Mouse (Mus musculus) cerebellum, adult 2 months (tissue): ENCODE data around the gene Tpst2. TPM values are rescaled to one million over a fixed set of nuclear protein-coding genes. Genes with fewer than 3 reads are reported as not detected.
A peak's percentile ranks its signal among the peaks of the same experiment; 100 is the strongest.
"Not testable (repeated sequence)": the region's sequence is repeated elsewhere in the genome, so short reads cannot be mapped to it uniquely, and the experiment has no call there.

Experiments used
- DNase-seq, 2 experiments: peaks; one replicate each; pipeline ENCODE4 v3.0.0; 2021
- H3K27ac ChIP-seq: fragments of 200-500 bp; 2 replicates; pipeline ENCODE4 v1.5.1; 2012; ENCODE audit warnings: low read length, control low read depth, inconsistent platforms; ENCODE audit not compliant: insufficient read depth
- H3K27me3 ChIP-seq: fragments of 200-500 bp; 2 replicates; pipeline ENCODE4 v1.6.1; 2012; ENCODE audit warnings: inconsistent platforms, mild to moderate bottlenecking, low read length, moderate library complexity; ENCODE audit not compliant: control insufficient read depth, insufficient read depth
- H3K4me1 ChIP-seq: fragments of 200-500 bp; 2 replicates; pipeline ENCODE4 v1.6.1; 2011; ENCODE audit warnings: low read length; ENCODE audit not compliant: control insufficient read depth, insufficient read depth
- H3K4me3 ChIP-seq: fragments of 200-500 bp; replicated peaks from 2 replicates; pipeline ENCODE3; 2011; ENCODE audit warnings: mild to moderate bottlenecking, low read depth, low read length, control low read depth; ENCODE audit not compliant: insufficient read depth
- CTCF ChIP-seq: fragments of 200-500 bp; IDR thresholded peaks from 2 replicates; pipeline ENCODE4 v1.5.1; 2011; ENCODE audit warnings: low read depth, mild to moderate bottlenecking, control low read depth, low read length, moderate library complexity, borderline replicate concordance; ENCODE audit not compliant: insufficient read depth
- POLR2A ChIP-seq: fragments of 200-500 bp; IDR thresholded peaks from 2 replicates; pipeline ENCODE4 v1.6.1; 2011; ENCODE audit warnings: low read length, control low read depth, borderline replicate concordance; ENCODE audit not compliant: insufficient read depth
- WGBS: fragments of 180-500 bp; shearing (Covaris S2); methylation state at CpG from one replicate; pipeline ENCODE4 v1.1.7; 2018; 5-methylcytosine and 5-hydroxymethylcytosine counted together
- polyA plus RNA-seq: library from polyadenylated mRNA; depleted of rRNA; stranded (reverse); fragments of >200 nt; gene quantifications from 2 replicates; pipeline ENCODE4 v1.2.3, GENCODE M21; 2012

The Tpst2 gene
- polyA plus RNA-seq, 1 experiment: 30.3 TPM

- no peaks in the 10 kb centered on the region for H3K4me1 ChIP-seq
- no peaks in the 10 kb centered on the region for H3K27me3 ChIP-seq
- H3K27ac ChIP-seq: no peak overlapping the region
- TF ChIP-seq CTCF (no peak), POLR2A (no peak)
- no peak for DNase-seq
- no peak overlapping the region for H3K4me3 ChIP-seq
- WGBS: 55% methylated on average over 11 of the region's 11 CpGs
These were observed 36.9 kb downstream of the Tpst2 start for GRCm38 (mm10) chr5:112313222-112313885.

- TF ChIP-seq CTCF: no peak
- TF ChIP-seq POLR2A: no peak
- Histone ChIP-seq H3K4me1 (peaks cover 9% of the 10 kb centered on the region), H3K4me3 (no peak overlapping the region), H3K27ac (no peak overlapping the region), H3K27me3 (no peaks in the 10 kb centered on the region)
- DNase-seq: no peak
- WGBS: 68% methylated on average over 5 of the region's 5 CpGs
These were observed 40.0 kb downstream of the Tpst2 start for GRCm38 (mm10) chr5:112316468-112316867.

GRCm38 (mm10) chr5:112317328-112317727, 40.8 kb downstream of the Tpst2 start:
- no peak for TF ChIP-seq CTCF
- no peak for TF ChIP-seq POLR2A
- DNase-seq: no peak
- Histone ChIP-seq H3K27me3 (no peaks in the 10 kb centered on the region), H3K4me3 (no peak overlapping the region), H3K4me1 (peaks cover 11% of the 10 kb centered on the region), H3K27ac (no peak overlapping the region)
- 25% methylated on average over 5 of the region's 5 CpGs for WGBS

- not testable (repeated sequence) for H3K27me3 ChIP-seq, DNase-seq, H3K4me3 ChIP-seq, H3K27ac ChIP-seq
- peaks cover 11% of the 10 kb centered on the region for H3K4me1 ChIP-seq
- WGBS: 77% methylated on average over 2 of the region's 2 CpGs
These were observed 42.9 kb downstream of the Tpst2 start for GRCm38 (mm10) chr5:112319343-112319742.

GRCm38 (mm10) chr5:112320379-112320778, 43.9 kb downstream of the Tpst2 start:
- Histone ChIP-seq H3K27me3 (no peaks in the 10 kb centered on the region), H3K4me1 (peaks cover 11% of the 10 kb centered on the region), H3K4me3 (no peak overlapping the region), H3K27ac (no peak overlapping the region)
- TF ChIP-seq POLR2A (no peak), CTCF (no peak)
- 56% methylated on average over 5 of the region's 5 CpGs for WGBS
- DNase-seq: no peak

GRCm38 (mm10) chr5:112320936-112321335, 44.4 kb downstream of the Tpst2 start:
- no peak for TF ChIP-seq POLR2A
- no peak for TF ChIP-seq CTCF
- no peak overlapping the region for H3K27ac ChIP-seq
- no peaks in the 10 kb centered on the region for H3K27me3 ChIP-seq
- no peak overlapping the region for H3K4me3 ChIP-seq
- peak; percentile 54 to 79 for DNase-seq
- peaks cover 11% of the 10 kb centered on the region for H3K4me1 ChIP-seq
- WGBS: 12% methylated on average over 6 of the region's 6 CpGs

- H3K27ac ChIP-seq: no peak overlapping the region
- no peak for DNase-seq
- TF ChIP-seq CTCF (no peak), POLR2A (no peak)
These were observed 44.9 kb downstream of the Tpst2 start for GRCm38 (mm10) chr5:112321376-112321775.

GRCm38 (mm10) chr5:112323246-112323645, 46.8 kb downstream of the Tpst2 start:
- no peak overlapping the region for H3K4me3 ChIP-seq
- no peaks in the 10 kb centered on the region for H3K27me3 ChIP-seq
- no peak overlapping the region for H3K27ac ChIP-seq
- TF ChIP-seq POLR2A: no peak
- no peak for TF ChIP-seq CTCF
- DNase-seq: no peak
- WGBS: 76% methylated on average over 6 of the region's 6 CpGs
- H3K4me1 ChIP-seq: peaks cover 19% of the 10 kb centered on the region

More at GRCm38 (mm10) chr5:112321376-112321775, 44.9 kb downstream of the Tpst2 start:
- 63% methylated on average over 4 of the region's 4 CpGs for WGBS
- Histone ChIP-seq H3K4me3 (no peak overlapping the region), H3K27me3 (no peaks in the 10 kb centered on the region), H3K4me1 (peaks cover 11% of the 10 kb centered on the region)
